Mouse (Mus musculus) effector memory CD4-positive, alpha-beta T cell, adult 5 months (primary cell): ENCODE measurements around the gene Cdc73. TPM values are rescaled to one million over a fixed set of nuclear protein-coding genes. Genes with fewer than 3 reads are reported as not detected.

Source experiments
- polyA plus RNA-seq: library from polyadenylated mRNA; unstranded; fragments of 100-300 nt; shearing (Covaris generic); gene quantifications from one replicate; pipeline ENCODE4 v1.2.1, GENCODE M21; 2017

Gene Cdc73
- polyA plus RNA-seq: 88.1 TPM

DNA sequence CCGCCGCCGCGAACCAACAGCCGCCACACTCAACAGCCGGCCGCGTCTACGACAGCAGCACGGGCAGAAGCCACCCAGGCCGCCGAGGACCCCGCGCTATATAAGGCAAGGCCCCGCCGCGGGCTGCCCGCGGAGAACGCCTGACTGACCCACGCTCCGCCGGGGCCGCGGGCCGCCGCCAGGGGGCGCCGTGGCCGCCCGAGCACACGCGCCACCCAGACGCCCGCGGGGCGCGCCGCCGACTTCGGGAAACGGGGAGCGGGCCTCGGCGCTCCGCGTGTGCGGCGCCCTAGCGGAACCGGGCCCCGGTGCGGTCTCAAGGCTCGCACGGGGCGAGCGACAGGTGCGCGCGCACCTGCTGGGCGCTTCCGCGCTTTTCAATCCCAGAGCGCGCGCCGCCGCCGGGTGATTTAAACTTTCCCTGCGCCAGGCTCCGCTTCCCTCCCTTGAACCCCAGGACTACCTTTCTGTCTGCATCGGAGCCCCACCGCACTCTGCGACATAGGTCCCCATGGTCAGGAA, at the start of gene Cdc73:
Gene Cdc73, minus strand, starts transcription at position 153 of the 522 bp plus-strand sequence.

DNA sequence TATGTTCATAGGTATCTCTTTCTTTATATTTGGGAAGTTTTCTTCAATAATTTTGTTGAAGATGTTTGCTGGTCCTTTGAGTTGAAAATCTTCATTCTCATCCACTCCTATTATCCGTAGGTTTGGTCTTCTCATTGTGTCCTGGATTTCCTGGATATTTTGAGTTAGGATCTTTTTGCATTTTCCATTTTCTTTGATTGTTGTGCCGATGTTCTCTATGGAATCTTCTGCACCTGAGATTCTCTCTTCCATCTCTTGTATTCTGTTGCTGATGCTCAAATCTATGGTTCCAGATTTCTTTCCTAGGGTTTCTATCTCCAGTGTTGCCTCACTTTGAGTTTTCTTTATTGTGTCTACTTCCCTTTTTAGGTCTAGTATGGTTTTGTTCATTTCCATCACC, 13.3 kb upstream of the Cdc73 start, which contains the start of gene Glrx2:
Gene Glrx2, plus strand, starts transcription at position 301 of the 400 bp plus-strand sequence.

GRCm38 (mm10) chr1:143640650-143641407, 61.9 kb downstream of the Cdc73 start, which contains the start of gene B3galt2:
TSS of gene B3galt2 (plus strand) at chr1:143640664.

Other genes starting within 250 kb of the Cdc73 start
- gene B3galt2, start 62.2 kb downstream of the Cdc73 start, polyA plus RNA-seq: 0.32 TPM
- gene Glrx2, start 13.4 kb upstream of the Cdc73 start, polyA plus RNA-seq: 55.3 TPM
- 4.5 TPM for gene Trove2, start 74.2 kb upstream of the Cdc73 start, polyA plus RNA-seq
- gene Uchl5, start 74.4 kb upstream of the Cdc73 start, polyA plus RNA-seq: 48.9 TPM